Mouse (Mus musculus) olfactory bulb, adult 2 months (tissue): ENCODE results near the gene AC161166.1.

ENCODE experiments used
- CTCF ChIP-seq: fragments of 200-500 bp; IDR thresholded peaks from 2 replicates; pipeline ENCODE4 v1.5.1; 2012; ENCODE audit warnings: low read depth, mild to moderate bottlenecking, low read length, moderate library complexity; ENCODE audit not compliant: insufficient read depth
- POLR2A ChIP-seq: fragments of 200-500 bp; IDR thresholded peaks from 2 replicates; pipeline ENCODE4 v1.6.1; 2012; ENCODE audit warnings: mild to moderate bottlenecking, low read depth, low read length, moderate library complexity; ENCODE audit not compliant: insufficient read depth

GRCm38 (mm10) chr7:24470356-24470755, 41.9 kb downstream of the AC161166.1 start:
- TF ChIP-seq CTCF (no peak), POLR2A (no peak)
